Mouse (Mus musculus): Measurements from ENCODE around the gene Ate1.

GRCm38 (mm10) chr7:130563880-130564279 lies 43.7 kb upstream of the Ate1 start:
- TF ChIP-seq FLI1 (IDR thresholded peaks at IDR 0.05; ENCODE audit: low read length) = no peak
- no peak for TF ChIP-seq GATA1 (IDR thresholded peaks at IDR 0.05; ENCODE audit: borderline replicate concordance, low read length)

Measured in megakaryocyte, embryonic 14.5 days (primary cell).